Mouse (Mus musculus): Measurements from ENCODE around the gene Prkg1. TPM values are rescaled to one million over a fixed set of nuclear protein-coding genes. Genes with fewer than 3 reads are reported as not detected.

Prkg1 gene
- polyA plus RNA-seq, 1 experiment from 2014 or later, result 10.3 TPM

GRCm38 (mm10) chr19:30687942-30688341 lies 1076.9 kb downstream of the Prkg1 start:
- no peaks in the 10 kb centered on the region for H3K36me3 ChIP-seq (ENCODE audit: control insufficient read depth, insufficient read depth, low read length)

GRCm38 (mm10) chr19:30676308-30676707 lies 1088.5 kb downstream of the Prkg1 start:
- no peak for ATAC-seq (ENCODE audit: low read depth)
- no peaks in the 10 kb centered on the region for H3K9me3 ChIP-seq (ENCODE audit: control insufficient read depth, low read length)

More at GRCm38 (mm10) chr19:30687942-30688341, 1076.9 kb downstream of the Prkg1 start:
- H3K9ac ChIP-seq (replicated peaks; ENCODE audit: low read depth, low read length), result no peak overlapping the region
- H3K4me1 ChIP-seq (ENCODE audit: control insufficient read depth, insufficient read depth, low read length), result no peaks in the 10 kb centered on the region
- H3K9me3 ChIP-seq (ENCODE audit: control insufficient read depth, low read length), result no peaks in the 10 kb centered on the region
- no peak overlapping the region for H3K4me3 ChIP-seq (ENCODE audit: low read depth, low read length)
- no peak overlapping the region for H3K4me2 ChIP-seq (ENCODE audit: low read depth, low read length)
- H3K27ac ChIP-seq (ENCODE audit: low read depth, low read length), result no peak overlapping the region
- 39% methylated on average over 6 of the region's 6 CpGs for WGBS
- ATAC-seq (ENCODE audit: low read depth), result peak; percentile 70; the same call in 1 of the 2 replicates
- no peaks in the 10 kb centered on the region for H3K27me3 ChIP-seq (ENCODE audit: control insufficient read depth, insufficient read depth, low read length)

GRCm38 (mm10) chr19:30664269-30664668 lies 1100.6 kb downstream of the Prkg1 start:
- no peak overlapping the region for H3K4me2 ChIP-seq (ENCODE audit: low read depth, low read length)
- no peak overlapping the region for H3K27ac ChIP-seq (ENCODE audit: low read depth, low read length)
- ATAC-seq (ENCODE audit: low read depth), result peak; percentile 88
- no peak overlapping the region for H3K9ac ChIP-seq (replicated peaks; ENCODE audit: low read depth, low read length)
- no peaks in the 10 kb centered on the region for H3K4me1 ChIP-seq (ENCODE audit: control insufficient read depth, insufficient read depth, low read length)
- H3K27me3 ChIP-seq (ENCODE audit: control insufficient read depth, insufficient read depth, low read length), result no peaks in the 10 kb centered on the region
- H3K36me3 ChIP-seq (ENCODE audit: control insufficient read depth, insufficient read depth, low read length), result no peaks in the 10 kb centered on the region
- no peak overlapping the region for H3K4me3 ChIP-seq (ENCODE audit: low read depth, low read length)
- WGBS, result 8% methylated on average over 8 of the region's 8 CpGs
- H3K9me3 ChIP-seq (ENCODE audit: control insufficient read depth, low read length), result no peaks in the 10 kb centered on the region

More at GRCm38 (mm10) chr19:30676308-30676707, 1088.5 kb downstream of the Prkg1 start:
- H3K4me2 ChIP-seq (ENCODE audit: low read depth, low read length), result no peak overlapping the region
- no peaks in the 10 kb centered on the region for H3K4me1 ChIP-seq (ENCODE audit: control insufficient read depth, insufficient read depth, low read length)
- no peak overlapping the region for H3K27ac ChIP-seq (ENCODE audit: low read depth, low read length)
- WGBS, result 48% methylated on average over 8 of the region's 8 CpGs
- no peaks in the 10 kb centered on the region for H3K27me3 ChIP-seq (ENCODE audit: control insufficient read depth, insufficient read depth, low read length)
- H3K36me3 ChIP-seq (ENCODE audit: control insufficient read depth, insufficient read depth, low read length), result no peaks in the 10 kb centered on the region
- no peak overlapping the region for H3K4me3 ChIP-seq (ENCODE audit: low read depth, low read length)
- H3K9ac ChIP-seq (replicated peaks; ENCODE audit: low read depth, low read length), result no peak overlapping the region

- Histone ChIP-seq H3K4me1 (ENCODE audit: control insufficient read depth, insufficient read depth, low read length) (no peaks in the 10 kb centered on the region), H3K27me3 (ENCODE audit: control insufficient read depth, insufficient read depth, low read length) (no peaks in the 10 kb centered on the region), H3K9me3 (ENCODE audit: control insufficient read depth, low read length) (no peaks in the 10 kb centered on the region), H3K9ac (replicated peaks; ENCODE audit: low read depth, low read length) (no peak overlapping the region), H3K36me3 (ENCODE audit: control insufficient read depth, insufficient read depth, low read length) (no peaks in the 10 kb centered on the region), H3K4me2 (ENCODE audit: low read depth, low read length) (no peak overlapping the region), H3K4me3 (ENCODE audit: low read depth, low read length) (no peak overlapping the region), H3K27ac (ENCODE audit: low read depth, low read length) (no peak overlapping the region)
- no peak for ATAC-seq (ENCODE audit: low read depth)
- 55% methylated on average over 5 of the region's 5 CpGs for WGBS
Observed at GRCm38 (mm10) chr19:30642629-30643170, 1122.1 kb downstream of the Prkg1 start.

GRCm38 (mm10) chr19:30637471-30637870 lies 1127.4 kb downstream of the Prkg1 start:
- Histone ChIP-seq H3K27me3 (ENCODE audit: control insufficient read depth, insufficient read depth, low read length) (no peaks in the 10 kb centered on the region), H3K4me3 (ENCODE audit: low read depth, low read length) (no peak overlapping the region), H3K9ac (replicated peaks; ENCODE audit: low read depth, low read length) (no peak overlapping the region), H3K27ac (ENCODE audit: low read depth, low read length) (no peak overlapping the region), H3K36me3 (ENCODE audit: control insufficient read depth, insufficient read depth, low read length) (no peaks in the 10 kb centered on the region), H3K9me3 (ENCODE audit: control insufficient read depth, low read length) (no peaks in the 10 kb centered on the region), H3K4me2 (ENCODE audit: low read depth, low read length) (no peak overlapping the region), H3K4me1 (ENCODE audit: control insufficient read depth, insufficient read depth, low read length) (no peaks in the 10 kb centered on the region)
- 68% methylated on average over 8 of the region's 8 CpGs for WGBS
- ATAC-seq (ENCODE audit: low read depth), result peak; percentile 51; the same call in 1 of the 2 replicates

- no peaks in the 10 kb centered on the region for H3K36me3 ChIP-seq (ENCODE audit: control insufficient read depth, insufficient read depth, low read length)
- WGBS, result 59% methylated on average over 3 of the region's 3 CpGs
- H3K27me3 ChIP-seq (ENCODE audit: control insufficient read depth, insufficient read depth, low read length), result no peaks in the 10 kb centered on the region
- no peaks in the 10 kb centered on the region for H3K9me3 ChIP-seq (ENCODE audit: control insufficient read depth, low read length)
- ATAC-seq (ENCODE audit: low read depth), result no peak
- H3K27ac ChIP-seq (ENCODE audit: low read depth, low read length), result no peak overlapping the region
- H3K4me2 ChIP-seq (ENCODE audit: low read depth, low read length), result no peak overlapping the region
- H3K9ac ChIP-seq (replicated peaks; ENCODE audit: low read depth, low read length), result no peak overlapping the region
- H3K4me3 ChIP-seq (ENCODE audit: low read depth, low read length), result no peak overlapping the region
- H3K4me1 ChIP-seq (ENCODE audit: control insufficient read depth, insufficient read depth, low read length), result no peaks in the 10 kb centered on the region
Observed at GRCm38 (mm10) chr19:30631051-30631450, 1133.8 kb downstream of the Prkg1 start.

- H3K4me3 ChIP-seq (ENCODE audit: low read depth, low read length), result no peak overlapping the region
- 60% methylated on average over 7 of the region's 7 CpGs for WGBS
- H3K27me3 ChIP-seq (ENCODE audit: control insufficient read depth, insufficient read depth, low read length), result no peaks in the 10 kb centered on the region
- H3K4me2 ChIP-seq (ENCODE audit: low read depth, low read length), result no peak overlapping the region
- no peak overlapping the region for H3K9ac ChIP-seq (replicated peaks; ENCODE audit: low read depth, low read length)
- ATAC-seq (ENCODE audit: low read depth), result no peak
- H3K4me1 ChIP-seq (ENCODE audit: control insufficient read depth, insufficient read depth, low read length), result no peaks in the 10 kb centered on the region
- no peaks in the 10 kb centered on the region for H3K9me3 ChIP-seq (ENCODE audit: control insufficient read depth, low read length)
- H3K27ac ChIP-seq (ENCODE audit: low read depth, low read length), result no peak overlapping the region
- no peaks in the 10 kb centered on the region for H3K36me3 ChIP-seq (ENCODE audit: control insufficient read depth, insufficient read depth, low read length)
Observed at GRCm38 (mm10) chr19:30626036-30626435, 1138.8 kb downstream of the Prkg1 start.

GRCm38 (mm10) chr19:30625391-30625790 lies 1139.4 kb downstream of the Prkg1 start:
- H3K9ac ChIP-seq (replicated peaks; ENCODE audit: low read depth, low read length), result no peak overlapping the region
- ATAC-seq (ENCODE audit: low read depth), result no peak

GRCm38 (mm10) chr19:30623620-30624019 lies 1141.2 kb downstream of the Prkg1 start:
- Histone ChIP-seq H3K4me2 (ENCODE audit: low read depth, low read length) (no peak overlapping the region), H3K4me1 (ENCODE audit: control insufficient read depth, insufficient read depth, low read length) (no peaks in the 10 kb centered on the region), H3K36me3 (ENCODE audit: control insufficient read depth, insufficient read depth, low read length) (no peaks in the 10 kb centered on the region), H3K27me3 (ENCODE audit: control insufficient read depth, insufficient read depth, low read length) (no peaks in the 10 kb centered on the region), H3K27ac (ENCODE audit: low read depth, low read length) (no peak overlapping the region), H3K9me3 (ENCODE audit: control insufficient read depth, low read length) (no peaks in the 10 kb centered on the region), H3K9ac (replicated peaks; ENCODE audit: low read depth, low read length) (no peak overlapping the region), H3K4me3 (ENCODE audit: low read depth, low read length) (no peak overlapping the region)
- 83% methylated on average over 7 of the region's 7 CpGs for WGBS
- ATAC-seq (ENCODE audit: low read depth), result no peak

More at GRCm38 (mm10) chr19:30625391-30625790, 1139.4 kb downstream of the Prkg1 start:
- H3K4me2 ChIP-seq (ENCODE audit: low read depth, low read length), result no peak overlapping the region
- H3K4me3 ChIP-seq (ENCODE audit: low read depth, low read length), result no peak overlapping the region
- no peaks in the 10 kb centered on the region for H3K36me3 ChIP-seq (ENCODE audit: control insufficient read depth, insufficient read depth, low read length)
- no peaks in the 10 kb centered on the region for H3K9me3 ChIP-seq (ENCODE audit: control insufficient read depth, low read length)
- no peak overlapping the region for H3K27ac ChIP-seq (ENCODE audit: low read depth, low read length)
- WGBS, result 87% methylated on average over 2 of the region's 2 CpGs
- no peaks in the 10 kb centered on the region for H3K27me3 ChIP-seq (ENCODE audit: control insufficient read depth, insufficient read depth, low read length)
- no peaks in the 10 kb centered on the region for H3K4me1 ChIP-seq (ENCODE audit: control insufficient read depth, insufficient read depth, low read length)
